ENCODE assay signal across 31 mouse cellular contexts in genomic region chr13:60431412-60431811, GRCm38 (mm10).
DNase-seq lines count a peak whose midpoint lies in the region; ATAC-seq and TF ChIP-seq lines count a peak whose summit lies in the region.
"Had no signal": no experiment of that assay in that cellular context is flagged by ENCODE, and none has a peak within 500 bp of the region (broad histone marks: within the 10 kb centered on the region; RNA-seq: fewer than 3 reads in every experiment).

No protein-coding gene starts in this region.

- no peak overlapping the region for H3K4me3 ChIP-seq in heart, adult 2 months
- H3K4me3 ChIP-seq in C2C12 (ENCODE audit: insufficient read depth, poor library complexity, severe bottlenecking) = no peak overlapping the region
- H3K4me3 ChIP-seq in midbrain, embryonic 14.5 days (replicated peaks; ENCODE audit: low read depth, low read length) = no peak overlapping the region
- H3K4me3 ChIP-seq: forebrain, embryonic 15.5 days; hindbrain, embryonic 12.5 days; intestine, embryonic 15.5 days; limb, embryonic 15.5 days; liver, embryonic 13.5 days; midbrain, embryonic 13.5 days had no signal

- no peaks in the 10 kb centered on the region for H3K27me3 ChIP-seq in heart, adult 2 months (ENCODE audit: control insufficient read depth, insufficient read depth, low read length)
- no peaks in the 10 kb centered on the region for H3K27me3 ChIP-seq in C2C12 (ENCODE audit: control insufficient read depth, insufficient read depth, insufficient read length)
- H3K27me3 ChIP-seq in midbrain, embryonic 14.5 days (ENCODE audit: control insufficient read depth, insufficient read depth, low read length) = no peaks in the 10 kb centered on the region
- H3K27me3 ChIP-seq: forebrain, embryonic 15.5 days; hindbrain, embryonic 12.5 days; intestine, embryonic 15.5 days; limb, embryonic 15.5 days; liver, embryonic 13.5 days; midbrain, embryonic 13.5 days had no signal

- H3ac ChIP-seq in C2C12 (ENCODE audit: control insufficient read depth, insufficient read length, low read depth) = no peak overlapping the region

- H3K79me3 ChIP-seq in C2C12 (ENCODE audit: low read depth) = no peaks in the 10 kb centered on the region

- H3K79me2 ChIP-seq in heart, adult 2 months (replicated peaks; ENCODE audit: control insufficient read depth, insufficient read depth, low read length) = no peaks in the 10 kb centered on the region
- no peaks in the 10 kb centered on the region for H3K79me2 ChIP-seq in C2C12 (ENCODE audit: control insufficient read depth, insufficient read depth)

- no peak overlapping the region for H3K4me2 ChIP-seq in midbrain, embryonic 14.5 days (ENCODE audit: low read length)
- H3K4me2 ChIP-seq: forebrain, embryonic 15.5 days; hindbrain, embryonic 12.5 days; intestine, embryonic 15.5 days; limb, embryonic 15.5 days; liver, embryonic 13.5 days; midbrain, embryonic 13.5 days had no signal

- ATAC-seq in midbrain, embryonic 14.5 days (ENCODE audit: low FRiP score, low TSS enrichment) = no peak
- ATAC-seq: activated CD4-positive, CD25-positive, alpha-beta regulatory T cell, adult 4 months; CD4-positive, CD25-positive, alpha-beta regulatory T cell, adult 4 months; forebrain, embryonic 15.5 days; hindbrain, postnatal 0 days; intestine, embryonic 15.5 days; lung, postnatal 0 days; midbrain, embryonic 13.5 days had no signal

- no peak for TF ChIP-seq EP300 in heart, adult 2 months (IDR thresholded peaks at IDR 0.05; ENCODE audit: insufficient read depth, low read depth, low read length)

- H3K9me3 ChIP-seq in midbrain, embryonic 14.5 days (ENCODE audit: control insufficient read depth, low read length) = no peaks in the 10 kb centered on the region
- H3K9me3 ChIP-seq: forebrain, embryonic 15.5 days; hindbrain, embryonic 12.5 days; intestine, embryonic 15.5 days; limb, embryonic 15.5 days; liver, embryonic 13.5 days; midbrain, embryonic 13.5 days had no signal

- H3K36me3 ChIP-seq in heart, adult 2 months (ENCODE audit: control insufficient read depth, insufficient read depth, low read length) = no peaks in the 10 kb centered on the region
- no peaks in the 10 kb centered on the region for H3K36me3 ChIP-seq in C2C12 (ENCODE audit: control insufficient read depth, insufficient read depth)
- no peaks in the 10 kb centered on the region for H3K36me3 ChIP-seq in midbrain, embryonic 14.5 days (ENCODE audit: control insufficient read depth, insufficient read depth, low read length)
- H3K36me3 ChIP-seq: forebrain, embryonic 15.5 days; hindbrain, embryonic 12.5 days; intestine, embryonic 15.5 days; limb, embryonic 15.5 days; liver, embryonic 13.5 days; midbrain, embryonic 13.5 days had no signal

- peaks cover 2% of the 10 kb centered on the region for H3K4me1 ChIP-seq in heart, adult 2 months (ENCODE audit: control insufficient read depth, insufficient read depth, low read length)
- peaks cover 5% of the 10 kb centered on the region; the same call in 1 of the 2 replicates for H3K4me1 ChIP-seq in midbrain, embryonic 14.5 days (ENCODE audit: control insufficient read depth, insufficient read depth, low read length)

- no peak for TF ChIP-seq POLR2A in heart, adult 2 months (IDR thresholded peaks at IDR 0.05; ENCODE audit: insufficient read depth, low read depth, low read length)

- no peak overlapping the region for H3K27ac ChIP-seq in heart, adult 2 months
- H3K27ac ChIP-seq in midbrain, embryonic 14.5 days (replicated peaks; ENCODE audit: low read depth, low read length) = no peak overlapping the region
- H3K27ac ChIP-seq: forebrain, embryonic 15.5 days; hindbrain, embryonic 12.5 days; hindbrain, postnatal 0 days; intestine, embryonic 15.5 days; kidney, postnatal 0 days; limb, embryonic 15.5 days; liver, embryonic 13.5 days; midbrain, embryonic 13.5 days; stomach, postnatal 0 days had no signal

- TF ChIP-seq CTCF in heart, adult 2 months (IDR thresholded peaks at IDR 0.05) = no peak
- TF ChIP-seq CTCF in C2C12 (IDR thresholded peaks at IDR 0.05; ENCODE audit: control insufficient read depth, insufficient read depth, insufficient read length) = no peak

- WGBS in heart, adult 2 months = 87% methylated on average over 8 of the region's 8 CpGs
- 93% methylated on average over 8 of the region's 8 CpGs for WGBS in midbrain, embryonic 14.5 days

- DNase-seq in heart, adult 11 months = peak; percentile 68
- DNase-seq in heart, adult 2 months = no peak
- DNase-seq in adrenal gland, postnatal 36 days = peak; percentile 78
- no peak for DNase-seq in midbrain, embryonic 14.5 days
- DNase-seq in embryo, embryonic 10 days (ENCODE audit: low spot score) = no peak
- DNase-seq in adipocyte (ENCODE audit: low spot score) = no peak
- DNase-seq: cerebellum, adult 18-20 months; cerebellum, postnatal 10 days; gastrocnemius, postnatal 36 days; heart, postnatal 14 days; kidney, adult 8-10 months; kidney, postnatal 4 days; liver, embryonic 13.5 days; lung, adult 18-20 months; lung, postnatal 4 days; right cerebral cortex, adult 18-20 months; right cerebral cortex, postnatal 4 days; thymus, adult 18-20 months; thymus, postnatal 25 days had no signal

- intact Hi-C loops in heart, adult 2 months (cut with DNase I) = no loop called here

- no peak overlapping the region for H3K9ac ChIP-seq in heart, adult 2 months (ENCODE audit: low read depth, low read length)
- no peak overlapping the region for H3K9ac ChIP-seq in midbrain, embryonic 14.5 days (replicated peaks; ENCODE audit: low read length)
- H3K9ac ChIP-seq: forebrain, embryonic 15.5 days; hindbrain, embryonic 12.5 days; intestine, embryonic 15.5 days; limb, embryonic 15.5 days; liver, embryonic 13.5 days; midbrain, embryonic 13.5 days had no signal

TF ChIP-seq in C2C12, 6 proteins besides CTCF, POLR2A, EP300 and RAD21:
- TF ChIP-seq USF1 (IDR thresholded peaks at IDR 0.05; ENCODE audit: low read depth) (no peak), MAX (IDR thresholded peaks at IDR 0.05) (no peak), MYOD1 (IDR thresholded peaks at IDR 0.05; ENCODE audit: control insufficient read depth, insufficient read length, low read depth) (peak; percentile 70), FOSL1 (IDR thresholded peaks at IDR 0.05; ENCODE audit: insufficient read depth, low read length, poor library complexity, severe bottlenecking) (peak; percentile 91), CEBPB (IDR thresholded peaks at IDR 0.05; ENCODE audit: low read depth) (peak; percentile 95), MYOG (IDR thresholded peaks at IDR 0.05; ENCODE audit: control insufficient read depth, extremely low read depth, insufficient read length) (no peak)

Comparison
In these comparisons a context has a peak if more than half of its experiments do, and no peak if none do; other contexts are left out.
1. DNase-seq: peak in heart, adult 11 months (single experiment) and adrenal gland, postnatal 36 days (2 of 2); none in heart, adult 2 months (0 of 2), midbrain, embryonic 14.5 days (single experiment), embryo, embryonic 10 days (single experiment) and adipocyte (single experiment).